Mouse (Mus musculus) embryonic facial prominence, embryonic 15.5 days (tissue): Measurements from ENCODE around the gene Fth1. TPM values are rescaled to one million over a fixed set of nuclear protein-coding genes. Genes with fewer than 3 reads are reported as not detected.

Source experiments
- ATAC-seq: fragments of 200-750 bp; cut with Nextera tagmentation; 2 replicates; pipeline ENCODE4 v1.8.0; 2017; ENCODE audit warnings: low read depth, moderate TSS enrichment; ENCODE audit not compliant: insufficient number of reproducible peaks, low FRiP score, low TSS enrichment
- H3K27ac ChIP-seq: fragments of 300-500 bp; sonication (generic); replicated peaks from 2 replicates; pipeline ENCODE4 v1.5.1; 2015; ENCODE audit warnings: mild to moderate bottlenecking, inconsistent platforms
- H3K27me3 ChIP-seq: fragments of 300-500 bp; sonication (generic); 2 replicates; pipeline ENCODE4 v1.6.1; 2015; ENCODE audit warnings: inconsistent platforms
- H3K36me3 ChIP-seq: fragments of 300-500 bp; sonication (generic); 2 replicates; pipeline ENCODE4 v1.6.1; 2015; ENCODE audit warnings: mild to moderate bottlenecking, inconsistent platforms
- H3K4me1 ChIP-seq: fragments of 300-500 bp; sonication (generic); 2 replicates; pipeline ENCODE4 v1.6.1; 2015; ENCODE audit warnings: inconsistent platforms
- H3K4me2 ChIP-seq: fragments of 300-500 bp; sonication (generic); replicated peaks from 2 replicates; pipeline ENCODE4 v1.6.1; 2015; ENCODE audit warnings: mild to moderate bottlenecking, inconsistent platforms
- H3K4me3 ChIP-seq: fragments of 300-500 bp; sonication (generic); replicated peaks from 2 replicates; pipeline ENCODE4 v1.5.1; 2015; ENCODE audit warnings: mild to moderate bottlenecking, inconsistent platforms
- H3K9ac ChIP-seq: fragments of 300-500 bp; sonication (generic); 2 replicates; pipeline ENCODE4 v1.6.1; 2015; ENCODE audit warnings: inconsistent platforms
- H3K9me3 ChIP-seq: fragments of 300-500 bp; sonication (generic); replicated peaks from 2 replicates; pipeline ENCODE4 v1.6.1; 2016; ENCODE audit warnings: inconsistent platforms
- WGBS: fragments of 180-500 bp; shearing (Covaris S2); methylation state at CpG from one replicate; pipeline ENCODE4 v1.1.7; 2015; 5-methylcytosine and 5-hydroxymethylcytosine counted together
- polyA plus RNA-seq: library from polyadenylated mRNA; unstranded; fragments of >200 nt; fragmentation: Nextera tagmentation; extraction: Ambion mirVana; gene quantifications from 2 replicates; pipeline ENCODE4 v1.2.1, GENCODE M21; 2015

Gene Fth1
- polyA plus RNA-seq, 1 experiment from 2014 or later: 1,694 TPM

GRCm38 (mm10) chr19:9997204-9998062 is 17.0 kb downstream of the Fth1 start:
- ATAC-seq: no peak
- Histone ChIP-seq H3K4me2 (no peak overlapping the region), H3K4me3 (no peak overlapping the region), H3K27ac (no peak overlapping the region), H3K4me1 (peaks cover 11% of the 10 kb centered on the region), H3K9me3 (no peaks in the 10 kb centered on the region), H3K9ac (no peak overlapping the region), H3K27me3 (no peaks in the 10 kb centered on the region), H3K36me3 (no peaks in the 10 kb centered on the region)
- 72% methylated on average over 12 of the region's 12 CpGs for WGBS

- no peaks in the 10 kb centered on the region for H3K9me3 ChIP-seq
- no peak overlapping the region for H3K4me2 ChIP-seq
- 66% methylated on average over 2 of the region's 2 CpGs for WGBS
- H3K4me3 ChIP-seq: no peak overlapping the region
- H3K27me3 ChIP-seq: no peaks in the 10 kb centered on the region
- peaks cover 6% of the 10 kb centered on the region; the same call in 1 of the 2 replicates for H3K4me1 ChIP-seq
- H3K27ac ChIP-seq: no peak overlapping the region
- no peak overlapping the region for H3K9ac ChIP-seq
- H3K36me3 ChIP-seq: no peaks in the 10 kb centered on the region
- no peak for ATAC-seq
Measured at GRCm38 (mm10) chr19:9998063-9998416, 17.6 kb downstream of the Fth1 start.

GRCm38 (mm10) chr19:9998736-9999486 is 18.5 kb downstream of the Fth1 start:
- no peaks in the 10 kb centered on the region for H3K4me1 ChIP-seq
- H3K9ac ChIP-seq: no peak overlapping the region
- no peak overlapping the region for H3K27ac ChIP-seq
- H3K4me2 ChIP-seq: no peak overlapping the region
- no peak overlapping the region for H3K4me3 ChIP-seq
- ATAC-seq: no peak
- H3K27me3 ChIP-seq: no peaks in the 10 kb centered on the region
- no peaks in the 10 kb centered on the region for H3K36me3 ChIP-seq
- no peaks in the 10 kb centered on the region for H3K9me3 ChIP-seq
- WGBS: 55% methylated on average over 13 of the region's 13 CpGs

GRCm38 (mm10) chr19:10000330-10000729 is 19.9 kb downstream of the Fth1 start:
- WGBS: 16% methylated on average over 3 of the region's 3 CpGs

GRCm38 (mm10) chr19:10001206-10001969 is 21.0 kb downstream of the Fth1 start, which contains the start of the genes Best1 and Rab3il1:
Best1 (minus strand) TSS chr19:10001633.
Rab3il1 (plus strand) TSS chr19:10001669.
- ATAC-seq: no peak
- no peaks in the 10 kb centered on the region for H3K36me3 ChIP-seq
- H3K27ac ChIP-seq: no peak within 1 kb of the TSS
- no peaks in the 10 kb centered on the region for H3K27me3 ChIP-seq
- H3K9me3 ChIP-seq: no peaks in the 10 kb centered on the region
- no peak within 1 kb of the TSS for H3K4me3 ChIP-seq
- no peaks in the 10 kb centered on the region for H3K4me1 ChIP-seq
- 81% methylated on average over 7 of the region's 7 CpGs for WGBS
- H3K4me2 ChIP-seq: no peak within 1 kb of the TSS
- no peak within 1 kb of the TSS for H3K9ac ChIP-seq

More at GRCm38 (mm10) chr19:10000330-10000729, 19.9 kb downstream of the Fth1 start:
- H3K9ac ChIP-seq: no peak overlapping the region
- H3K4me2 ChIP-seq: no peak overlapping the region
- no peak for ATAC-seq
- no peaks in the 10 kb centered on the region for H3K36me3 ChIP-seq
- H3K9me3 ChIP-seq: no peaks in the 10 kb centered on the region
- no peak overlapping the region for H3K27ac ChIP-seq
- no peaks in the 10 kb centered on the region for H3K4me1 ChIP-seq
- no peak overlapping the region for H3K4me3 ChIP-seq
- H3K27me3 ChIP-seq: no peaks in the 10 kb centered on the region

GRCm38 (mm10) chr19:10003696-10004095 is 23.3 kb downstream of the Fth1 start:
- H3K9me3 ChIP-seq: no peaks in the 10 kb centered on the region
- no peak overlapping the region for H3K4me2 ChIP-seq
- no peaks in the 10 kb centered on the region for H3K27me3 ChIP-seq
- no peak overlapping the region for H3K9ac ChIP-seq
- H3K4me1 ChIP-seq: no peaks in the 10 kb centered on the region
- no peaks in the 10 kb centered on the region for H3K36me3 ChIP-seq
- no peak overlapping the region for H3K27ac ChIP-seq
- no peak for ATAC-seq
- H3K4me3 ChIP-seq: no peak overlapping the region
- 81% methylated on average over 1 of the region's 1 CpGs for WGBS

GRCm38 (mm10) chr19:10011408-10011807 is 31.0 kb downstream of the Fth1 start:
- Histone ChIP-seq H3K9ac (no peak overlapping the region), H3K27ac (no peak overlapping the region), H3K4me3 (no peak overlapping the region), H3K4me1 (peaks cover 32% of the 10 kb centered on the region), H3K36me3 (no peaks in the 10 kb centered on the region), H3K4me2 (no peak overlapping the region), H3K27me3 (no peaks in the 10 kb centered on the region), H3K9me3 (no peaks in the 10 kb centered on the region)
- WGBS: 69% methylated on average over 1 of the region's 1 CpGs
- ATAC-seq: no peak

GRCm38 (mm10) chr19:10012827-10013278 is 32.5 kb downstream of the Fth1 start:
- H3K27me3 ChIP-seq: no peaks in the 10 kb centered on the region
- 9% methylated on average over 6 of the region's 6 CpGs for WGBS
- H3K4me1 ChIP-seq: peaks cover 38% of the 10 kb centered on the region
- peak overlapping the region; percentile 92 for H3K27ac ChIP-seq
- no peak overlapping the region for H3K9ac ChIP-seq
- H3K4me2 ChIP-seq: no peak overlapping the region
- peak; percentile 53 for ATAC-seq
- H3K36me3 ChIP-seq: no peaks in the 10 kb centered on the region
- H3K9me3 ChIP-seq: no peaks in the 10 kb centered on the region
- no peak overlapping the region for H3K4me3 ChIP-seq

GRCm38 (mm10) chr19:10013348-10013747 is 33.0 kb downstream of the Fth1 start:
- Histone ChIP-seq H3K27ac (peak overlapping the region; percentile 92), H3K9ac (no peak overlapping the region), H3K4me3 (no peak overlapping the region), H3K27me3 (no peaks in the 10 kb centered on the region), H3K4me1 (peaks cover 42% of the 10 kb centered on the region), H3K4me2 (no peak overlapping the region), H3K36me3 (no peaks in the 10 kb centered on the region), H3K9me3 (no peaks in the 10 kb centered on the region)
- 20% methylated on average over 3 of the region's 3 CpGs for WGBS
- ATAC-seq: 0 out of 2 replicates have a peak, but pooled peaks have one; percentile 4

- peak; percentile 66 for ATAC-seq
- 35% methylated on average over 5 of the region's 5 CpGs for WGBS
- peak overlapping the region; percentile 92 for H3K27ac ChIP-seq
- no peaks in the 10 kb centered on the region for H3K27me3 ChIP-seq
- no peaks in the 10 kb centered on the region for H3K9me3 ChIP-seq
- H3K4me2 ChIP-seq: 0 out of 2 replicates have a peak overlapping the region, but pooled peaks have one; percentile 10
- H3K4me1 ChIP-seq: peaks cover 48% of the 10 kb centered on the region
- no peak overlapping the region for H3K9ac ChIP-seq
- H3K36me3 ChIP-seq: no peaks in the 10 kb centered on the region
- H3K4me3 ChIP-seq: no peak overlapping the region
Measured at GRCm38 (mm10) chr19:10013913-10014312, 33.5 kb downstream of the Fth1 start.

- Histone ChIP-seq H3K27me3 (no peaks in the 10 kb centered on the region), H3K4me1 (peaks cover 57% of the 10 kb centered on the region), H3K27ac (0 out of 2 replicates have a peak overlapping the region, but pooled peaks have one; percentile 92), H3K4me2 (no peak overlapping the region), H3K9me3 (no peaks in the 10 kb centered on the region), H3K4me3 (no peak overlapping the region), H3K9ac (no peak overlapping the region), H3K36me3 (no peaks in the 10 kb centered on the region)
- ATAC-seq: no peak
- 68% methylated on average over 13 of the region's 13 CpGs for WGBS
Measured at GRCm38 (mm10) chr19:10014824-10015223, 34.4 kb downstream of the Fth1 start.
